ENCODE assay signal across 12 mouse cellular contexts in the genomic region with DNA sequence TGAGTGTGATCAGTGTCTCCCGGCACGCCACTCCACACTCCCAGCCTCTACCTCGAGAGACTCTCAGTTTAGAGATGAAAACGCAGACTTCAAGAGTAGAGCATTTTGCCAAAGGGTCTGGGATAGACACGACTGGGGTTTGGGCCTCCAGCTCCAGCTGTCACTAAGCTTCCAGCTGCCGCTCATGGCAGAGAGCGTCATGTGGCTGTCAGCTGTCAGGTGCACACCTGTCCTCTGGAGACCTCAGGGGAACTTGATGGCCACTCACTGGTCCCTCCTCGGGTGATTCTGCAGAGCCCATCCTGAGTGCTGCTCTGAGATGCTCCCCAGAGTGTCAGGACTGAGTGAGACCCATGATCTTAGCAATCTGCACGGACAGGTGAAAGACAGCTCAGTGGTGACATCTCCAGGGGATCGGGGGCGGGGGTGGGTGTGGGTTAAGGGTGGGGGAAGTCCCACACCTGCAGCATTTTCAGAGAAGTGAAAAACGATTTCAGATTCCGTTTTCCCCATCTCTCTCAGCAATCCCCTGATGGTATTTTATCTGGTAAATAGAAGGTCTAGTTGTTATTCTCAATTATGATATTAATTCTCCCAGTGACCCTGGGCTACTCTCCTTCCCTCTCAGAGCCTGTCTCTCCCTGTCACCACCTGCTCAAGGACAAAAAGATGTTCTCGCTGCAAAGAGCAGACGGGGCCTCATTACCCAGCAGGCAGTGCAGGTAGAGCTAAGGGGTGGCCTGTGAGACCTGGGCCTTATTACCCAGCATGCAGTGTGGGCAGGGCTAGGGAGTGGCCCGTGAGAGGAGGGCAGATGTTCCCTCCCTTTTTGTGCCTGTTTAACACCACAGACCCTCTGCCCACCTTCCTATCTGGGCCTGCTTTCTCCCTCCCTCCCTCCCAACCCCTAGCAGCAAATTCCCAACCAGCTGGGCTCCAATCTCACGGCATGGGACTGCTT.
DNase-seq lines count a peak whose midpoint lies in the region; ATAC-seq and TF ChIP-seq lines count a peak whose summit lies in the region.
"Had no signal": no experiment of that assay in that cellular context is flagged by ENCODE, and none has a peak within 500 bp of the region (broad histone marks: within the 10 kb centered on the region; RNA-seq: fewer than 3 reads in every experiment).

No protein-coding gene starts in this region.

- no peak for TF ChIP-seq EP300 in heart, adult 2 months (IDR thresholded peaks at IDR 0.05; ENCODE audit: insufficient read depth, low read depth, low read length)

- no peak for TF ChIP-seq POLR2A in heart, adult 2 months (IDR thresholded peaks at IDR 0.05; ENCODE audit: insufficient read depth, low read depth, low read length)

- peak; percentile 57 for DNase-seq in retina, postnatal 1 day
- DNase-seq in retina, embryonic 14.5 days (ENCODE audit: low spot score) = no peak
- no peak for DNase-seq in limb, embryonic 10.5 days (ENCODE audit: low spot score)
- no peak for DNase-seq in right cerebral cortex, postnatal 4 days
- DNase-seq in heart, adult 2 months = no peak
- no peak for DNase-seq in thymus, adult 18-20 months
- DNase-seq: heart, adult 18-20 months; heart, postnatal 36 days; lung, adult 2 months had no signal

- no peaks in the 10 kb centered on the region for H3K27me3 ChIP-seq in forebrain, embryonic 13.5 days
- H3K27me3 ChIP-seq in limb, embryonic 10.5 days (ENCODE audit: low read depth, poor library complexity, severe bottlenecking) = peaks cover 37% of the 10 kb centered on the region
- no peaks in the 10 kb centered on the region for H3K27me3 ChIP-seq in heart, adult 2 months (ENCODE audit: control insufficient read depth, insufficient read depth, low read length)

- WGBS in forebrain, embryonic 13.5 days = 55% methylated on average over 17 of the region's 17 CpGs
- 60% methylated on average over 17 of the region's 17 CpGs for WGBS in limb, embryonic 10.5 days
- WGBS in heart, adult 2 months = 49% methylated on average over 17 of the region's 17 CpGs

- H3K9me3 ChIP-seq in forebrain, embryonic 13.5 days (replicated peaks) = no peaks in the 10 kb centered on the region
- no peaks in the 10 kb centered on the region for H3K9me3 ChIP-seq in limb, embryonic 10.5 days (replicated peaks)
- H3K9me3 ChIP-seq: stomach, embryonic 15.5 days had no signal

- peaks cover 78% of the 10 kb centered on the region for H3K4me1 ChIP-seq in forebrain, embryonic 13.5 days
- H3K4me1 ChIP-seq in limb, embryonic 10.5 days = peaks cover 33% of the 10 kb centered on the region
- no peaks in the 10 kb centered on the region for H3K4me1 ChIP-seq in heart, adult 2 months (ENCODE audit: control insufficient read depth, insufficient read depth, low read length)

- no peak overlapping the region for H3K4me2 ChIP-seq in forebrain, embryonic 13.5 days
- H3K4me2 ChIP-seq: stomach, embryonic 15.5 days had no signal

- no peak overlapping the region for H3K9ac ChIP-seq in forebrain, embryonic 13.5 days
- H3K9ac ChIP-seq in heart, adult 2 months (ENCODE audit: low read depth, low read length) = no peak overlapping the region
- H3K9ac ChIP-seq: stomach, embryonic 15.5 days had no signal

- peak overlapping the region; percentile 85 for H3K27ac ChIP-seq in forebrain, embryonic 13.5 days
- H3K27ac ChIP-seq in limb, embryonic 10.5 days = 0 out of 2 replicates have a peak overlapping the region, but pooled peaks have one; percentile 14
- H3K27ac ChIP-seq in heart, adult 2 months = no peak overlapping the region
- H3K27ac ChIP-seq: stomach, embryonic 15.5 days had no signal

- no peak overlapping the region for H3K4me3 ChIP-seq in forebrain, embryonic 13.5 days
- no peak overlapping the region for H3K4me3 ChIP-seq in limb, embryonic 10.5 days
- H3K4me3 ChIP-seq in heart, adult 2 months = no peak overlapping the region
- H3K4me3 ChIP-seq: stomach, embryonic 15.5 days had no signal

- no peak for TF ChIP-seq CTCF in heart, adult 2 months (IDR thresholded peaks at IDR 0.05)

- no peaks in the 10 kb centered on the region for H3K36me3 ChIP-seq in forebrain, embryonic 13.5 days (ENCODE audit: poor library complexity, severe bottlenecking)
- H3K36me3 ChIP-seq in limb, embryonic 10.5 days = no peaks in the 10 kb centered on the region
- no peaks in the 10 kb centered on the region for H3K36me3 ChIP-seq in heart, adult 2 months (ENCODE audit: control insufficient read depth, insufficient read depth, low read length)
- H3K36me3 ChIP-seq: stomach, embryonic 15.5 days had no signal

- no peaks in the 10 kb centered on the region for H3K79me2 ChIP-seq in heart, adult 2 months (replicated peaks; ENCODE audit: control insufficient read depth, insufficient read depth, low read length)

- intact Hi-C loops in heart, adult 2 months (cut with DNase I) = no loop called here

- peak; percentile 39 for ATAC-seq in forebrain, embryonic 13.5 days
- ATAC-seq in neutrophil, adult 5-6 weeks (ENCODE audit: extremely low read depth, insufficient number of reproducible peaks, low FRiP score, poor library complexity, severe bottlenecking) = peak; percentile 28; the same call in 1 of the 2 replicates
